In genomic region chr16:10827766-10828460, GRCm38 (mm10) we compare ENCODE assay signal across 26 mouse cellular contexts. TPM values are rescaled to one million over a fixed set of nuclear protein-coding genes. Genes with fewer than 3 reads are reported as not detected.
"Had no signal": no experiment of that assay in that cellular context is flagged by ENCODE, and none has a peak within 500 bp of the region (broad histone marks: within the 10 kb centered on the region; RNA-seq: fewer than 3 reads in every experiment).

No protein-coding gene starts in this region.

- H3K27me3 ChIP-seq: kidney, embryonic 15.5 days; limb, embryonic 13.5 days; lung, embryonic 15.5 days; stomach, embryonic 15.5 days had no signal

- ATAC-seq: liver, embryonic 12.5 days had no signal

- H3K4me1 ChIP-seq: liver, embryonic 12.5 days; liver, embryonic 15.5 days; lung, embryonic 15.5 days; stomach, embryonic 15.5 days had no signal

- H3K9ac ChIP-seq: kidney, embryonic 15.5 days; limb, embryonic 13.5 days; liver, embryonic 12.5 days; liver, embryonic 15.5 days; lung, embryonic 15.5 days; stomach, embryonic 15.5 days had no signal

- H3K9me3 ChIP-seq: kidney, embryonic 15.5 days; liver, embryonic 12.5 days; liver, embryonic 15.5 days; lung, embryonic 15.5 days; stomach, embryonic 15.5 days had no signal

- H3K27ac ChIP-seq: kidney, embryonic 15.5 days; limb, embryonic 13.5 days; liver, embryonic 12.5 days; liver, embryonic 15.5 days; lung, embryonic 15.5 days; stomach, embryonic 15.5 days had no signal

- H3K4me2 ChIP-seq: kidney, embryonic 15.5 days; limb, embryonic 13.5 days; liver, embryonic 12.5 days; liver, embryonic 15.5 days; lung, embryonic 15.5 days; midbrain, embryonic 11.5 days; stomach, embryonic 15.5 days had no signal

- DNase-seq: kidney, postnatal 10 days; left cerebral cortex, postnatal 4 days; liver; lung, adult 18-20 months; lung, postnatal 10 days; lung, postnatal 4 days; midbrain, embryonic 14.5 days; right cerebral cortex, postnatal 14 days; spleen, adult 18-20 months had no signal

- H3K4me3 ChIP-seq: kidney, embryonic 15.5 days; limb, embryonic 13.5 days; liver, embryonic 12.5 days; liver, embryonic 15.5 days; lung, embryonic 15.5 days; stomach, embryonic 15.5 days had no signal

- H3K36me3 ChIP-seq: kidney, embryonic 15.5 days; limb, embryonic 13.5 days; liver, embryonic 12.5 days; liver, embryonic 15.5 days; lung, embryonic 15.5 days; stomach, embryonic 15.5 days had no signal

RNA-seq across cellular contexts. Expression of gene Gm11172, which starts 15.2 kb away (rescaled TPM):
- total RNA-seq: layer of hippocampus, adult 8-10 months; layer of hippocampus, postnatal 10 days; left cerebral cortex, adult 8-10 months; left cerebral cortex, postnatal 14 days; left cerebral cortex, postnatal 4 days; megakaryocyte progenitor cell, adult 5-6 weeks; megakaryocyte-erythroid progenitor cell, adult 5-6 weeks; midbrain, postnatal 0 days had no signal
- polyA plus RNA-seq: kidney, embryonic 15.5 days; limb, embryonic 13.5 days; liver, embryonic 12.5 days; liver, embryonic 15.5 days; lung, embryonic 15.5 days; midbrain, embryonic 11.5 days; midbrain, embryonic 14.5 days; midbrain, postnatal 0 days; neural tube, embryonic 11.5 days; neural tube, embryonic 14.5 days; stomach, embryonic 15.5 days; urinary bladder, adult 2 months had no signal

RNA-seq across cellular contexts. Expression of gene Prm1, which starts 22.3 kb away (rescaled TPM):
- total RNA-seq: layer of hippocampus, adult 8-10 months; layer of hippocampus, postnatal 10 days; left cerebral cortex, adult 8-10 months; left cerebral cortex, postnatal 14 days; left cerebral cortex, postnatal 4 days; megakaryocyte progenitor cell, adult 5-6 weeks; megakaryocyte-erythroid progenitor cell, adult 5-6 weeks; midbrain, postnatal 0 days had no signal
- polyA plus RNA-seq: liver, embryonic 12.5 days; liver, embryonic 15.5 days; midbrain, embryonic 11.5 days; midbrain, embryonic 14.5 days; midbrain, postnatal 0 days; neural tube, embryonic 11.5 days; neural tube, embryonic 14.5 days; stomach, embryonic 15.5 days; urinary bladder, adult 2 months had no signal

RNA-seq across cellular contexts. Expression of gene Prm2, which starts 32.0 kb away (rescaled TPM):
- total RNA-seq: layer of hippocampus, adult 8-10 months; layer of hippocampus, postnatal 10 days; left cerebral cortex, adult 8-10 months; left cerebral cortex, postnatal 14 days; left cerebral cortex, postnatal 4 days; megakaryocyte progenitor cell, adult 5-6 weeks; megakaryocyte-erythroid progenitor cell, adult 5-6 weeks; midbrain, postnatal 0 days had no signal
- polyA plus RNA-seq: kidney, embryonic 15.5 days; limb, embryonic 13.5 days; liver, embryonic 12.5 days; liver, embryonic 15.5 days; lung, embryonic 15.5 days; midbrain, embryonic 11.5 days; midbrain, embryonic 14.5 days; midbrain, postnatal 0 days; neural tube, embryonic 11.5 days; neural tube, embryonic 14.5 days; stomach, embryonic 15.5 days; urinary bladder, adult 2 months had no signal

RNA-seq across cellular contexts. Expression of gene Prm3, which starts 37.2 kb away (rescaled TPM):
- total RNA-seq: layer of hippocampus, adult 8-10 months; layer of hippocampus, postnatal 10 days; left cerebral cortex, adult 8-10 months; left cerebral cortex, postnatal 14 days; left cerebral cortex, postnatal 4 days; megakaryocyte progenitor cell, adult 5-6 weeks; megakaryocyte-erythroid progenitor cell, adult 5-6 weeks; midbrain, postnatal 0 days had no signal
- polyA plus RNA-seq: kidney, embryonic 15.5 days; limb, embryonic 13.5 days; liver, embryonic 12.5 days; liver, embryonic 15.5 days; lung, embryonic 15.5 days; midbrain, embryonic 11.5 days; midbrain, embryonic 14.5 days; midbrain, postnatal 0 days; neural tube, embryonic 11.5 days; neural tube, embryonic 14.5 days; stomach, embryonic 15.5 days; urinary bladder, adult 2 months had no signal
